Mouse (Mus musculus) heart, embryonic 14.5 days (tissue): ENCODE results near the gene Zfp467. TPM values are rescaled to one million over a fixed set of nuclear protein-coding genes. Genes with fewer than 3 reads are reported as not detected.

ENCODE experiments used
- ATAC-seq: fragments of 200-750 bp; cut with Nextera tagmentation; 2 replicates; pipeline ENCODE4 v1.8.0; 2017; ENCODE audit warnings: low read depth, moderate TSS enrichment; ENCODE audit not compliant: insufficient number of reproducible peaks, insufficient read depth, low FRiP score
- H3K27ac ChIP-seq, 2 experiments: fragments of 200-500 bp in 1 of 2; fragments of 300-500 bp in 1 of 2; sonication (generic) in 1 of 2; replicated peaks in 1 of 2; 2 replicates each; pipeline ENCODE4 v1.5.1; 2012 to 2014; ENCODE audit warnings: low read depth in 2 of 2, low read length in 2 of 2, control low read depth in 1 of 2, mild to moderate bottlenecking in 1 of 2, mixed read lengths in 1 of 2; ENCODE audit not compliant: control insufficient read depth in 1 of 2, insufficient read depth in 1 of 2
- H3K27me3 ChIP-seq: fragments of 300-500 bp; sonication (generic); 2 replicates; pipeline ENCODE4 v1.6.1; 2014; ENCODE audit warnings: mild to moderate bottlenecking, low read length, control low read depth; ENCODE audit not compliant: control insufficient read depth, insufficient read depth
- H3K36me3 ChIP-seq: fragments of 300-500 bp; sonication (generic); 2 replicates; pipeline ENCODE4 v1.6.1; 2014; ENCODE audit warnings: mild to moderate bottlenecking, control low read depth, low read length, mixed read lengths; ENCODE audit not compliant: control insufficient read depth, insufficient read depth
- H3K4me1 ChIP-seq, 2 experiments: fragments of 200-500 bp in 1 of 2; fragments of 300-500 bp in 1 of 2; sonication (generic) in 1 of 2; 2 replicates each; pipeline ENCODE4 v1.6.1; 2012 to 2014; ENCODE audit warnings: low read length in 2 of 2, control low read depth in 1 of 2, mixed read lengths in 1 of 2; ENCODE audit not compliant: control insufficient read depth in 2 of 2, insufficient read depth in 2 of 2
- H3K4me2 ChIP-seq: fragments of 300-500 bp; sonication (generic); 2 replicates; pipeline ENCODE4 v1.6.1; 2014; ENCODE audit warnings: mild to moderate bottlenecking, low read length
- H3K4me3 ChIP-seq, 2 experiments: fragments of 200-500 bp in 1 of 2; fragments of 300-500 bp in 1 of 2; sonication (generic) in 1 of 2; 2 replicates each; pipeline ENCODE4 v1.5.1; 2012 to 2014; ENCODE audit warnings: low read length in 2 of 2, mild to moderate bottlenecking in 2 of 2, control low read depth in 1 of 2, low read depth in 1 of 2, moderate library complexity in 1 of 2; ENCODE audit not compliant: control insufficient read depth in 1 of 2, insufficient read depth in 1 of 2
- H3K9ac ChIP-seq: fragments of 300-500 bp; sonication (generic); 2 replicates; pipeline ENCODE4 v1.6.1; 2014; ENCODE audit warnings: mild to moderate bottlenecking, low read length
- H3K9me3 ChIP-seq: fragments of 300-500 bp; sonication (generic); 2 replicates; pipeline ENCODE4 v1.6.1; 2016; ENCODE audit warnings: low read length, control low read depth; ENCODE audit not compliant: control insufficient read depth
- WGBS: fragments of 180-500 bp; shearing (Covaris S2); extraction: QIAGEN DNeasy Blood & Tissue Kit; methylation state at CpG from one replicate; pipeline ENCODE4 v1.1.7; 2014; 5-methylcytosine and 5-hydroxymethylcytosine counted together
- polyA plus RNA-seq: library from polyadenylated mRNA; unstranded; fragments of >200 nt; fragmentation: Nextera tagmentation; extraction: Ambion mirVana; gene quantifications from 2 replicates; pipeline ENCODE4 v1.2.1, GENCODE M21; 2014

Zfp467 gene
- polyA plus RNA-seq: 24.8 and 26.2 TPM in 2 replicates

GRCm38 (mm10) chr6:48445181-48446101 is at the start of gene Zfp467:
Zfp467 (minus strand) TSS chr6:48445825.
- Histone ChIP-seq H3K4me2 (peak within 1 kb of the TSS; percentile 93), H3K36me3 (peaks cover 27% of the 10 kb centered on the region), H3K9ac (peak within 1 kb of the TSS; percentile 94), H3K27ac (peak within 1 kb of the TSS; percentile 83 to 94), H3K4me1 (peaks cover 16 to 25% of the 10 kb centered on the region in 2 experiments), H3K27me3 (no peaks in the 10 kb centered on the region), H3K4me3 (peak within 1 kb of the TSS; percentile 89), H3K9me3 (no peaks in the 10 kb centered on the region)
- ATAC-seq: peak; percentile 23; the same call in 1 of the 2 replicates
- WGBS: under 1% methylated on average over 65 of the region's 65 CpGs

- no peak overlapping the region for H3K9ac ChIP-seq
- 42% methylated on average over 8 of the region's 8 CpGs for WGBS
- H3K27me3 ChIP-seq: peaks cover 7% of the 10 kb centered on the region
- ATAC-seq: no peak
- no peak overlapping the region for H3K4me2 ChIP-seq
- no peak overlapping the region for H3K27ac ChIP-seq
- no peaks in the 10 kb centered on the region for H3K9me3 ChIP-seq
- H3K4me1 ChIP-seq: peaks cover 3% of the 10 kb centered on the region in 2 experiments; a peak in 2 of 4 replicates
- no peaks in the 10 kb centered on the region for H3K36me3 ChIP-seq
- no peak overlapping the region for H3K4me3 ChIP-seq
Measured at GRCm38 (mm10) chr6:48493136-48493730, 47.6 kb upstream of the Zfp467 start.

- Histone ChIP-seq H3K4me1 (peaks cover 8 to 11% of the 10 kb centered on the region in 2 experiments; a peak in 3 of 4 replicates), H3K4me2 (no peak overlapping the region), H3K9ac (no peak overlapping the region), H3K9me3 (no peaks in the 10 kb centered on the region), H3K36me3 (no peaks in the 10 kb centered on the region), H3K27me3 (peaks cover 7% of the 10 kb centered on the region), H3K27ac (no peak overlapping the region), H3K4me3 (no peak overlapping the region)
- ATAC-seq: no peak
- whole genome bisulfite sequencing: 57% methylated on average over 9 of the region's 9 CpGs
Measured at GRCm38 (mm10) chr6:48491361-48491760, 45.7 kb upstream of the Zfp467 start.

- Histone ChIP-seq H3K4me2 (no peak overlapping the region), H3K27me3 (peaks cover 7% of the 10 kb centered on the region), H3K27ac (no peak overlapping the region), H3K4me3 (no peak overlapping the region), H3K9ac (no peak overlapping the region), H3K4me1 (peaks cover 8 to 11% of the 10 kb centered on the region in 2 experiments; a peak in 3 of 4 replicates), H3K36me3 (no peaks in the 10 kb centered on the region), H3K9me3 (no peaks in the 10 kb centered on the region)
- WGBS: 85% methylated on average over 3 of the region's 3 CpGs
- ATAC-seq: no peak
Measured at GRCm38 (mm10) chr6:48489741-48490140, 44.1 kb upstream of the Zfp467 start.

- Histone ChIP-seq H3K36me3 (no peaks in the 10 kb centered on the region), H3K9ac (peak overlapping the region; percentile 52), H3K4me2 (peak overlapping the region; percentile 61), H3K27me3 (peaks cover 3% of the 10 kb centered on the region), H3K27ac (peak overlapping the region in 1 of 2 experiments; percentile 37; a peak in 1 of 4 replicates), H3K4me1 (peaks cover 8 to 11% of the 10 kb centered on the region in 2 experiments; a peak in 3 of 4 replicates), H3K9me3 (no peaks in the 10 kb centered on the region), H3K4me3 (peak overlapping the region; percentile 24 to 25; a peak in 3 of 4 replicates)
- WGBS: 7% methylated on average over 24 of the region's 25 CpGs
- 0 out of 2 replicates have a peak, but pooled peaks have one; percentile 28 for ATAC-seq
Measured at GRCm38 (mm10) chr6:48487747-48488725, 42.4 kb upstream of the Zfp467 start.

GRCm38 (mm10) chr6:48482501-48482900 is 36.9 kb upstream of the Zfp467 start:
- Histone ChIP-seq H3K4me2 (no peak overlapping the region), H3K27me3 (no peaks in the 10 kb centered on the region), H3K4me3 (no peak overlapping the region), H3K9me3 (no peaks in the 10 kb centered on the region), H3K9ac (no peak overlapping the region), H3K36me3 (no peaks in the 10 kb centered on the region), H3K27ac (no peak overlapping the region), H3K4me1 (peaks cover under 1 to 2% of the 10 kb centered on the region in 2 experiments; a peak in 3 of 4 replicates)
- 73% methylated on average over 5 of the region's 5 CpGs for WGBS
- no peak for ATAC-seq

- Histone ChIP-seq H3K9ac (no peak overlapping the region), H3K9me3 (no peaks in the 10 kb centered on the region), H3K4me1 (peaks cover 4 to 5% of the 10 kb centered on the region in 2 experiments; a peak in 2 of 4 replicates), H3K4me2 (no peak overlapping the region), H3K4me3 (no peak overlapping the region), H3K27ac (no peak overlapping the region), H3K36me3 (no peaks in the 10 kb centered on the region), H3K27me3 (no peaks in the 10 kb centered on the region)
- ATAC-seq: no peak
- 82% methylated on average over 4 of the region's 4 CpGs for WGBS
Measured at GRCm38 (mm10) chr6:48478446-48478845, 32.8 kb upstream of the Zfp467 start.
